In the genomic region with DNA sequence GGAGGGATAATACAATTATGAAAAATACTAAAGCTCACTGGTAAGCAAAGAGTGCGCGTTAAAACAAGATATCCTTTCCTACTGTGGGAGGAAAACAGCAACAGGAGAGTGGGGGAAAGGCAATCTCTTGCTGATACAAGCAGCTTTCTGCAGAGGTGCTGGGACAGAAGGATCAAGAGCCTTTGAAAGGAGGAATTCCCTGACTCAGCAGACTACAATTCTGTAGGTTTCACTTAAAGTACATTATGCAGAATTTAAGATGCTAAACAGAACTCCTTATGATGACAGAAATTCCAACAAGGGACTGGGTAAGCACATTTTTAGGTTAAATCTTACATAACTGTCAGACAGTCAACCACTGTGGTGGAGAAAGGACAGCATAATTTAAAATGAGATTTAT, we compare ENCODE assay signal across 25 mouse cellular contexts. TPM values are rescaled to one million over a fixed set of nuclear protein-coding genes. Genes with fewer than 3 reads are reported as not detected.
A peak's percentile ranks its signal among the peaks of the same experiment; 100 is the strongest.
DNase-seq lines count a peak whose midpoint lies in the region; ATAC-seq and TF ChIP-seq lines count a peak whose summit lies in the region.
"Had no signal": no experiment of that assay in that cellular context is flagged by ENCODE, and none has a peak within 500 bp of the region (broad histone marks: within the 10 kb centered on the region; RNA-seq: fewer than 3 reads in every experiment).

No protein-coding gene starts in this region.

- no peaks in the 10 kb centered on the region for H3K27me3 ChIP-seq in forebrain, embryonic 15.5 days
- H3K27me3 ChIP-seq in forebrain, embryonic 14.5 days (replicated peaks; ENCODE audit: control insufficient read depth, insufficient read depth, low read length) = no peaks in the 10 kb centered on the region
- H3K27me3 ChIP-seq in heart, embryonic 16.5 days (ENCODE audit: control insufficient read depth, insufficient read depth, low read length) = no peaks in the 10 kb centered on the region
- H3K27me3 ChIP-seq: CH12.LX; embryonic facial prominence, embryonic 13.5 days; hindbrain, embryonic 12.5 days; intestine, embryonic 15.5 days had no signal

- H3K4me2 ChIP-seq in forebrain, embryonic 15.5 days (replicated peaks) = no peak overlapping the region
- no peak overlapping the region for H3K4me2 ChIP-seq in forebrain, embryonic 14.5 days (ENCODE audit: low read length)
- no peak overlapping the region for H3K4me2 ChIP-seq in heart, embryonic 16.5 days (ENCODE audit: low read depth, low read length)
- H3K4me2 ChIP-seq: embryonic facial prominence, embryonic 13.5 days; heart, embryonic 11.5 days; hindbrain, embryonic 12.5 days; intestine, embryonic 15.5 days had no signal

- 93% methylated on average over 2 of the region's 2 CpGs for WGBS in forebrain, embryonic 15.5 days
- WGBS in forebrain, embryonic 14.5 days = 90% methylated on average over 2 of the region's 2 CpGs
- 31% methylated on average over 2 of the region's 2 CpGs for WGBS in heart, embryonic 16.5 days

- no peak for TF ChIP-seq CTCF in layer of hippocampus, adult 2 months (conservative IDR thresholded peaks at IDR 0.05)

- 0 out of 2 replicates have a peak overlapping the region, but pooled peaks have one; percentile 12 for H3K27ac ChIP-seq in forebrain, embryonic 15.5 days (replicated peaks)
- H3K27ac ChIP-seq in forebrain, embryonic 14.5 days (ENCODE audit: low read depth, low read length) = no peak overlapping the region
- 0 out of 2 replicates have a peak overlapping the region, but pooled peaks have one; percentile 4 for H3K27ac ChIP-seq in heart, embryonic 16.5 days (ENCODE audit: low read length)
- H3K27ac ChIP-seq in layer of hippocampus, adult 2 months = peak overlapping the region; percentile 1; the same call in 1 of the 2 replicates
- H3K27ac ChIP-seq: forebrain, embryonic 10.5 days; heart, adult 2 months; hindbrain, embryonic 12.5 days; intestine, embryonic 15.5 days had no signal

- peaks cover 38% of the 10 kb centered on the region for H3K4me1 ChIP-seq in forebrain, embryonic 15.5 days
- 0 out of 2 replicates have a peak, but pooled peaks cover 2% of the 10 kb centered on the region for H3K4me1 ChIP-seq in forebrain, embryonic 14.5 days (ENCODE audit: control insufficient read depth, insufficient read depth, low read length)
- H3K4me1 ChIP-seq in heart, embryonic 16.5 days (ENCODE audit: control insufficient read depth, insufficient read depth, low read length) = peaks cover 29% of the 10 kb centered on the region
- H3K4me1 ChIP-seq: hindbrain, embryonic 12.5 days had no signal

- H3K9me3 ChIP-seq in forebrain, embryonic 15.5 days = no peaks in the 10 kb centered on the region
- no peaks in the 10 kb centered on the region for H3K9me3 ChIP-seq in forebrain, embryonic 14.5 days (replicated peaks; ENCODE audit: control insufficient read depth, low read length)
- H3K9me3 ChIP-seq in heart, embryonic 16.5 days (replicated peaks; ENCODE audit: control insufficient read depth, low read length) = peaks cover 3% of the 10 kb centered on the region; the same call in 1 of the 2 replicates
- H3K9me3 ChIP-seq: embryonic facial prominence, embryonic 13.5 days; intestine, embryonic 15.5 days had no signal

- ATAC-seq in forebrain, embryonic 15.5 days (replicated peaks) = no peak
- ATAC-seq in forebrain, embryonic 14.5 days = no peak
- ATAC-seq in heart, embryonic 16.5 days (replicated peaks; ENCODE audit: extremely low read depth, insufficient read depth, low FRiP score) = no peak
- ATAC-seq: intestine, embryonic 15.5 days had no signal

- no peaks in the 10 kb centered on the region; the same call in 1 of the 2 replicates for H3K36me3 ChIP-seq in forebrain, embryonic 15.5 days
- no peaks in the 10 kb centered on the region for H3K36me3 ChIP-seq in forebrain, embryonic 14.5 days (ENCODE audit: control insufficient read depth, insufficient read depth, low read length)
- H3K36me3 ChIP-seq in heart, embryonic 16.5 days (ENCODE audit: control insufficient read depth, insufficient read depth) = peaks cover 3% of the 10 kb centered on the region; the same call in 1 of the 2 replicates
- H3K36me3 ChIP-seq: intestine, embryonic 15.5 days had no signal

- no peak overlapping the region for H3K4me3 ChIP-seq in forebrain, embryonic 15.5 days
- no peak overlapping the region for H3K4me3 ChIP-seq in forebrain, embryonic 14.5 days (ENCODE audit: low read depth, low read length)
- H3K4me3 ChIP-seq in heart, embryonic 16.5 days (ENCODE audit: low read length) = no peak overlapping the region
- H3K4me3 ChIP-seq in layer of hippocampus, adult 2 months = no peak overlapping the region
- H3K4me3 ChIP-seq: embryonic facial prominence, embryonic 13.5 days; erythroblast, embryonic 14.5 days; forebrain, embryonic 10.5 days; heart, adult 2 months; hindbrain, embryonic 12.5 days; intestine, embryonic 15.5 days had no signal

- intact Hi-C loops in heart, postnatal 25 days (cut with DNase I) = no loop called here

- no peak overlapping the region for H3K9ac ChIP-seq in forebrain, embryonic 15.5 days (replicated peaks)
- no peak overlapping the region for H3K9ac ChIP-seq in forebrain, embryonic 14.5 days (ENCODE audit: low read length)
- no peak overlapping the region for H3K9ac ChIP-seq in heart, embryonic 16.5 days (ENCODE audit: low read length)
- H3K9ac ChIP-seq: embryonic facial prominence, embryonic 13.5 days; hindbrain, embryonic 12.5 days; intestine, embryonic 15.5 days had no signal

- DNase-seq in forebrain, embryonic 14.5 days (ENCODE audit: low spot score) = no peak
- DNase-seq in heart, postnatal 25 days (ENCODE audit: low spot score) = no peak
- no peak for DNase-seq in layer of hippocampus, adult 2 months (ENCODE audit: low spot score in 2 of 2)
- no peak for DNase-seq in layer of hippocampus, postnatal 25 days (ENCODE audit: extremely low spot score in 1 of 2, low spot score in 1 of 2)
- peak; percentile 54 for DNase-seq in brain, adult 2 months (ENCODE audit: low read depth, low spot score)
- no peak for DNase-seq in ovary, postnatal 10 days (ENCODE audit: low spot score)
- DNase-seq: adrenal gland, adult 8-10 months; adrenal gland, postnatal 36 days; cerebellum, adult 11 months; cerebellum, adult 8-10 months; cerebellum, postnatal 14 days; embryo, embryonic 11 days; gastrocnemius, postnatal 10 days; heart, adult 2 months; heart, postnatal 4 days; kidney, adult 18-20 months had no signal

RNA-seq across cellular contexts. Expression of a gene that starts 31.4 kb away (rescaled TPM):
- 34.4 and 36.0 TPM in 2 replicates for polyA plus RNA-seq in forebrain, embryonic 15.5 days (2015; fragmentation: Nextera tagmentation; extraction: Ambion mirVana)
- polyA plus RNA-seq in forebrain, embryonic 14.5 days (2014; fragmentation: Nextera tagmentation; extraction: Ambion mirVana) = 19.9 and 24.7 TPM in 2 replicates
- 13.2 and 17.3 TPM in 2 replicates for polyA plus RNA-seq in heart, embryonic 16.5 days (2015; fragmentation: Nextera tagmentation; extraction: Ambion mirVana)
- 100 to 1,000 TPM; 106 to 109 TPM for total RNA-seq in heart, postnatal 25 days (2021)
- 100 to 1,000 TPM; 192 to 203 TPM for total RNA-seq in layer of hippocampus, adult 2 months (2021)
- total RNA-seq in layer of hippocampus, postnatal 25 days (2021) = 100 to 1,000 TPM; 158 to 182 TPM
